Mouse (Mus musculus): Measurements from ENCODE around the gene Axin2. TPM values are rescaled to one million over a fixed set of nuclear protein-coding genes. Genes with fewer than 3 reads are reported as not detected.

Axin2 gene
- polyA plus RNA-seq, 1 experiment from 2014 or later: 3.0 TPM

- WGBS (ENCODE audit: insufficient replicate concordance): 37% methylated on average over 13 of the region's 13 CpGs
- H3K27me3 ChIP-seq (ENCODE audit: control insufficient read depth, insufficient read depth, low read length): peaks cover 6% of the 10 kb centered on the region; the same call in 1 of the 2 replicates
- H3K4me1 ChIP-seq (ENCODE audit: control insufficient read depth, insufficient read depth, low read length): peaks cover 45% of the 10 kb centered on the region
- H3K9me3 ChIP-seq (replicated peaks; ENCODE audit: control insufficient read depth, low read length): no peaks in the 10 kb centered on the region
- no peak overlapping the region for H3K27ac ChIP-seq (ENCODE audit: low read depth, low read length)
- no peak overlapping the region for H3K9ac ChIP-seq (ENCODE audit: low read depth, low read length)
- peak overlapping the region; percentile 83 for H3K4me3 ChIP-seq (ENCODE audit: low read depth, low read length)
- ATAC-seq (replicated peaks; ENCODE audit: insufficient number of reproducible peaks, low FRiP score, low TSS enrichment): no peak
- no peaks in the 10 kb centered on the region for H3K36me3 ChIP-seq (ENCODE audit: control insufficient read depth, insufficient read depth, low read length)
- peak overlapping the region; percentile 88 for H3K4me2 ChIP-seq
Measured at GRCm38 (mm10) chr11:108923781-108924180, 3.6 kb downstream of the Axin2 start.

GRCm38 (mm10) chr11:108924346-108924745 is 4.2 kb downstream of the Axin2 start:
- H3K36me3 ChIP-seq (ENCODE audit: control insufficient read depth, insufficient read depth, low read length): no peaks in the 10 kb centered on the region
- no peak for ATAC-seq (replicated peaks; ENCODE audit: insufficient number of reproducible peaks, low FRiP score, low TSS enrichment)
- peak overlapping the region; percentile 88 for H3K4me2 ChIP-seq
- H3K27ac ChIP-seq (ENCODE audit: low read depth, low read length): no peak overlapping the region
- H3K27me3 ChIP-seq (ENCODE audit: control insufficient read depth, insufficient read depth, low read length): peaks cover 6% of the 10 kb centered on the region; the same call in 1 of the 2 replicates
- H3K9me3 ChIP-seq (replicated peaks; ENCODE audit: control insufficient read depth, low read length): no peaks in the 10 kb centered on the region
- peak overlapping the region; percentile 83 for H3K4me3 ChIP-seq (ENCODE audit: low read depth, low read length)
- WGBS (ENCODE audit: insufficient replicate concordance): 12% methylated on average over 5 of the region's 5 CpGs
- H3K4me1 ChIP-seq (ENCODE audit: control insufficient read depth, insufficient read depth, low read length): peaks cover 50% of the 10 kb centered on the region
- no peak overlapping the region for H3K9ac ChIP-seq (ENCODE audit: low read depth, low read length)

GRCm38 (mm10) chr11:108925202-108925601 is 5.1 kb downstream of the Axin2 start:
- 0 out of 2 replicates have a peak overlapping the region, but pooled peaks have one; percentile 83 for H3K4me3 ChIP-seq (ENCODE audit: low read depth, low read length)
- no peak for ATAC-seq (replicated peaks; ENCODE audit: insufficient number of reproducible peaks, low FRiP score, low TSS enrichment)
- no peaks in the 10 kb centered on the region for H3K9me3 ChIP-seq (replicated peaks; ENCODE audit: control insufficient read depth, low read length)
- no peak overlapping the region for H3K9ac ChIP-seq (ENCODE audit: low read depth, low read length)
- peak overlapping the region; percentile 54 for H3K4me2 ChIP-seq
- no peaks in the 10 kb centered on the region for H3K36me3 ChIP-seq (ENCODE audit: control insufficient read depth, insufficient read depth, low read length)
- H3K27me3 ChIP-seq (ENCODE audit: control insufficient read depth, insufficient read depth, low read length): peaks cover 6% of the 10 kb centered on the region; the same call in 1 of the 2 replicates
- no peak overlapping the region for H3K27ac ChIP-seq (ENCODE audit: low read depth, low read length)
- 16% methylated on average over 6 of the region's 6 CpGs for WGBS (ENCODE audit: insufficient replicate concordance)
- peaks cover 57% of the 10 kb centered on the region for H3K4me1 ChIP-seq (ENCODE audit: control insufficient read depth, insufficient read depth, low read length)

- Histone ChIP-seq H3K27me3 (ENCODE audit: control insufficient read depth, insufficient read depth, low read length) (peaks cover 6% of the 10 kb centered on the region; the same call in 1 of the 2 replicates), H3K4me2 (peak overlapping the region; percentile 54; the same call in 1 of the 2 replicates), H3K9me3 (replicated peaks; ENCODE audit: control insufficient read depth, low read length) (no peaks in the 10 kb centered on the region), H3K36me3 (ENCODE audit: control insufficient read depth, insufficient read depth, low read length) (no peaks in the 10 kb centered on the region), H3K27ac (ENCODE audit: low read depth, low read length) (no peak overlapping the region), H3K4me3 (ENCODE audit: low read depth, low read length) (no peak overlapping the region), H3K4me1 (ENCODE audit: control insufficient read depth, insufficient read depth, low read length) (peaks cover 63% of the 10 kb centered on the region), H3K9ac (ENCODE audit: low read depth, low read length) (no peak overlapping the region)
- ATAC-seq (replicated peaks; ENCODE audit: insufficient number of reproducible peaks, low FRiP score, low TSS enrichment): no peak
- WGBS (ENCODE audit: insufficient replicate concordance): 82% methylated on average over 9 of the region's 9 CpGs
Measured at GRCm38 (mm10) chr11:108925826-108926225, 5.7 kb downstream of the Axin2 start.

GRCm38 (mm10) chr11:108926345-108927092 is 6.4 kb downstream of the Axin2 start:
- H3K4me1 ChIP-seq (ENCODE audit: control insufficient read depth, insufficient read depth, low read length): peaks cover 63% of the 10 kb centered on the region

GRCm38 (mm10) chr11:108927093-108927444 is 6.9 kb downstream of the Axin2 start:
- peaks cover 3% of the 10 kb centered on the region; the same call in 1 of the 2 replicates for H3K36me3 ChIP-seq (ENCODE audit: control insufficient read depth, insufficient read depth, low read length)
- H3K9me3 ChIP-seq (replicated peaks; ENCODE audit: control insufficient read depth, low read length): no peaks in the 10 kb centered on the region
- H3K4me3 ChIP-seq (ENCODE audit: low read depth, low read length): no peak overlapping the region
- peaks cover 62% of the 10 kb centered on the region for H3K4me1 ChIP-seq (ENCODE audit: control insufficient read depth, insufficient read depth, low read length)
- ATAC-seq (replicated peaks; ENCODE audit: insufficient number of reproducible peaks, low FRiP score, low TSS enrichment): no peak
- WGBS (ENCODE audit: insufficient replicate concordance): 46% methylated on average over 13 of the region's 13 CpGs
- H3K27me3 ChIP-seq (ENCODE audit: control insufficient read depth, insufficient read depth, low read length): peaks cover 6% of the 10 kb centered on the region; the same call in 1 of the 2 replicates
- H3K27ac ChIP-seq (ENCODE audit: low read depth, low read length): 0 out of 2 replicates have a peak overlapping the region, but pooled peaks have one; percentile 24
- peak overlapping the region; percentile 40; the same call in 1 of the 2 replicates for H3K9ac ChIP-seq (ENCODE audit: low read depth, low read length)
- peak overlapping the region; percentile 12 for H3K4me2 ChIP-seq

More at GRCm38 (mm10) chr11:108926345-108927092, 6.4 kb downstream of the Axin2 start:
- Histone ChIP-seq H3K9me3 (replicated peaks; ENCODE audit: control insufficient read depth, low read length) (no peaks in the 10 kb centered on the region), H3K4me2 (peak overlapping the region; percentile 12), H3K27me3 (ENCODE audit: control insufficient read depth, insufficient read depth, low read length) (peaks cover 6% of the 10 kb centered on the region; the same call in 1 of the 2 replicates), H3K9ac (ENCODE audit: low read depth, low read length) (peak overlapping the region; percentile 40; the same call in 1 of the 2 replicates), H3K36me3 (ENCODE audit: control insufficient read depth, insufficient read depth, low read length) (peaks cover 3% of the 10 kb centered on the region; the same call in 1 of the 2 replicates), H3K27ac (ENCODE audit: low read depth, low read length) (peak overlapping the region; percentile 51; the same call in 1 of the 2 replicates), H3K4me3 (ENCODE audit: low read depth, low read length) (no peak overlapping the region)
- 43% methylated on average over 10 of the region's 10 CpGs for WGBS (ENCODE audit: insufficient replicate concordance)
- no peak for ATAC-seq (replicated peaks; ENCODE audit: insufficient number of reproducible peaks, low FRiP score, low TSS enrichment)

GRCm38 (mm10) chr11:108928096-108928495 is 7.9 kb downstream of the Axin2 start:
- peak overlapping the region; percentile 3; the same call in 1 of the 2 replicates for H3K4me2 ChIP-seq
- WGBS (ENCODE audit: insufficient replicate concordance): 22% methylated on average over 8 of the region's 8 CpGs
- no peak overlapping the region for H3K4me3 ChIP-seq (ENCODE audit: low read depth, low read length)
- peaks cover 6% of the 10 kb centered on the region; the same call in 1 of the 2 replicates for H3K27me3 ChIP-seq (ENCODE audit: control insufficient read depth, insufficient read depth, low read length)
- peaks cover 8% of the 10 kb centered on the region; the same call in 1 of the 2 replicates for H3K36me3 ChIP-seq (ENCODE audit: control insufficient read depth, insufficient read depth, low read length)
- peaks cover 58% of the 10 kb centered on the region for H3K4me1 ChIP-seq (ENCODE audit: control insufficient read depth, insufficient read depth, low read length)
- no peaks in the 10 kb centered on the region for H3K9me3 ChIP-seq (replicated peaks; ENCODE audit: control insufficient read depth, low read length)
- H3K27ac ChIP-seq (ENCODE audit: low read depth, low read length): 0 out of 2 replicates have a peak overlapping the region, but pooled peaks have one; percentile 10
- ATAC-seq (replicated peaks; ENCODE audit: insufficient number of reproducible peaks, low FRiP score, low TSS enrichment): no peak
- no peak overlapping the region for H3K9ac ChIP-seq (ENCODE audit: low read depth, low read length)

- Histone ChIP-seq H3K27ac (ENCODE audit: low read depth, low read length) (no peak overlapping the region), H3K27me3 (ENCODE audit: control insufficient read depth, insufficient read depth, low read length) (0 out of 2 replicates have a peak, but pooled peaks cover under 1% of the 10 kb centered on the region), H3K4me3 (ENCODE audit: low read depth, low read length) (no peak overlapping the region), H3K9ac (ENCODE audit: low read depth, low read length) (0 out of 2 replicates have a peak overlapping the region, but pooled peaks have one; percentile 12), H3K9me3 (replicated peaks; ENCODE audit: control insufficient read depth, low read length) (no peaks in the 10 kb centered on the region), H3K4me1 (ENCODE audit: control insufficient read depth, insufficient read depth, low read length) (peaks cover 58% of the 10 kb centered on the region), H3K36me3 (ENCODE audit: control insufficient read depth, insufficient read depth, low read length) (peaks cover 9% of the 10 kb centered on the region; the same call in 1 of the 2 replicates), H3K4me2 (0 out of 2 replicates have a peak overlapping the region, but pooled peaks have one; percentile 8)
- WGBS (ENCODE audit: insufficient replicate concordance): 15% methylated on average over 7 of the region's 7 CpGs
- ATAC-seq (replicated peaks; ENCODE audit: insufficient number of reproducible peaks, low FRiP score, low TSS enrichment): no peak
Measured at GRCm38 (mm10) chr11:108928752-108929151, 8.6 kb downstream of the Axin2 start.

Data from heart, embryonic 11.5 days (tissue).